Mouse (Mus musculus) gastrocnemius, adult 8-10 months (tissue): ENCODE measurements around the gene Col12a1. TPM values are rescaled to one million over a fixed set of nuclear protein-coding genes. Genes with fewer than 3 reads are reported as not detected.
A peak's percentile ranks its signal among the peaks of the same experiment; 100 is the strongest.

Source experiments
- DNase-seq, 2 experiments: peaks; one replicate each; pipeline ENCODE4 v3.0.0; 2022; ENCODE audit warnings: low spot score in 2 of 2
- total RNA-seq, 4 experiments: library from RNA; stranded (reverse); gene quantifications; 2 replicates each; pipeline ENCODE4 v1.2.4; 2022

Gene Col12a1
- total RNA-seq = 1 to 10 TPM; 2.3 to 6.2 (median 4.3) TPM

DNA sequence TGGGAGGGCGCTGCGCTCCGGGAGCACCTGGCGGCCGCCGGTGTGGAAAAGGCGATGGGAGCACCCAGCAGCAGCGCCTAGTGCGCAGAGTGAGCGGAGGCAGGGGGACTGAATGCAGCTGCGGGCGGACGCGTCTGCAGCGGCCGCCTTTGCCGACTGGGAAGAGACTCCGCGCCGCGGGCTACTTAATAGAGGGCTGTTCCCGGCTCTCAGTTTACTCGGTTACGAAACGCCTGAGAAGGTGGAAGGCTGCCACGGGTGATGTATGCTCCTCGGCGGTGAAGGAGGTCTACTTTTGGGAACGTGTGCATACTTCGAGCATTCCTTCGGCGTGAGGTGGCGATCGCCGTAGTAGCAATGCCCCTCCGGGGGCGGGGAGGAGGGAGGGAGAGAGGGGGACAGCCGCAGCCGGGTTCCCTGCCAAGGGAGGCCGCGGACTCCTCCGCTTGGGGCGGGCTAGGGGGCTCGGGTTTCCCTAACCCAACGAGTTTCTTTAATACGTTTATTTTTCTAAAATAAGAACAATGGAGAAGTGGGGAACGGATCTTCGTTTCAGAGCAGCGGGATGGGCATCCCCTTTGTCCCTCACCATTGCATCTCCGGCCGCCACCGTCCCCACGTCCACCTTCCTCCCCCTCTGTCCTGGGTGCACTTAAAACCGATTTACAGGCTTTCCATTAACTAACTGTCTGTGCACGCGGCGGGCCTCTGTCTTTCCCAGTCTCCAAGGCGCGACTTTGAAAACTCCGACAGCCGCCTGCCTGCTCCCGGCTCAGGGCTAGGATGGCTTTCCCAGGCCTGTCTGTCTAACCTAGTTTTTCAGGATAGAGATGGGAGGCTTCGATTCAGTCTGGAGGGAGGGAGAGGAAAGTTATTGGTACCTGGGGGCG, at the start of gene Col12a1:
Gene Col12a1, minus strand, starts transcription at position 351 of the 890 bp plus-strand sequence.
- DNase-seq = peak; percentile 58 to 66

DNA sequence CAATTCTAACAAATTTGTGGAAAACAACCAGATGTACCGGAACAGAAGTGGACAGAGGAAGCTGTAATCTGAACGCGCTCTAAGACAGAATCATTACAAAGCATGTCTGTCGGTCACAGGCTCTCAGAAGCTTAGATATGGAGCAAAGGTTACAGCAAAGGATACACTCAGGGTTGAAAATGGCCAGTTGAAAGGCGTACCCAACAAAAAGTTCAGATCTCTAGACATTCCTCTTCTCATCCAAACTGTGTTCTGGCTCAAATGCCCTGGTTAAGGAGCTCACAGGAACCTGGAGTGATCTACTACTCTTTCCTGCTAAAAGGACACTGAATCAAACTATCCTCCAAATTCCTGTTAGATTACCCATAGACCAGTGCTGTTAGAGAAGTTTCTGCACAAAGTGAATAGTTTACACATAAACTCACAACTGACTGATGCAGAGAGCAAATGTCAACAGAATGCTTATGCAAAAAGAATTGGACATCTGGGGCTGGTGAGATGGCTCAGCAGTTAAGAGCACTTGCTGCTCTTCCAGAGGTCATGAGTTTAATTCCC, 48.4 kb upstream of the Col12a1 start:
- no peak for DNase-seq

DNA sequence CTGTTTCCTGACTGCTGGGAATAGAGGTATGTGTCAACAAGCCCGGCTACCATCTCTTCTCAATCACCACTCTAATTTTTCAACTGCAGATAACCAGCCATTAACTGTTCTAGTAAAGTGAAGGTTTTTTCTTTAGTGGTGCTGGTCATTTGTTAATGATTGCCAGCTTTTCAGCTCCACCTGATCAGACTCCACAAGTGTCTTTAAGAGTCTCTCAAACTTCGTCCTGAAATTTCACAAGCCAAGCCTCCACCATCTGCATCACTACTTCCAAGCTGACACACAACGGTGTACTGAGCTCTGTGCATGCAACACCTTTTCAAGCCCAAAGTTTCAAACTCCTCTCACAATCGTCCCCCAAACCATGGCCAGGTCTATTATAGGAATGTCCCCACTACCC, 46.7 kb upstream of the Col12a1 start:
- DNase-seq = no peak

DNA sequence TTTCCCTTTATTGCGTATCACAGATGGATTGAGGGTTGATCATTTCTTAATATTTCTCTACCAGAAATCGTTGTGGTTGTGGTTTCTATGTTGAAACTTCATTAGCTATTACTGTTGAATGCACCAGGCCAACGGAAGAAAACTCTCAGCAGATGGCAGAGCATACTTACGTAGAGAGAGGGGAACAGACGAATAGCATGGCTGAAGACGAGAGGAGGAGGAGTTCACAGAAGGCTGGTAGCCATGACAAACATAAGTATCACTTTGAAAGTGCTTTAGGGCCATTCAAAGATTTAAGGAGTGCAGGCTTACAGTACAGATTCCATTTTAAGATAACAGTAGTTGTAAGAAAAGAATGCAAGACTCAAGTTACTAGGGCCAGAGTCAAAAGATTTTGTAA, 43.9 kb upstream of the Col12a1 start:
- DNase-seq = no peak

DNA sequence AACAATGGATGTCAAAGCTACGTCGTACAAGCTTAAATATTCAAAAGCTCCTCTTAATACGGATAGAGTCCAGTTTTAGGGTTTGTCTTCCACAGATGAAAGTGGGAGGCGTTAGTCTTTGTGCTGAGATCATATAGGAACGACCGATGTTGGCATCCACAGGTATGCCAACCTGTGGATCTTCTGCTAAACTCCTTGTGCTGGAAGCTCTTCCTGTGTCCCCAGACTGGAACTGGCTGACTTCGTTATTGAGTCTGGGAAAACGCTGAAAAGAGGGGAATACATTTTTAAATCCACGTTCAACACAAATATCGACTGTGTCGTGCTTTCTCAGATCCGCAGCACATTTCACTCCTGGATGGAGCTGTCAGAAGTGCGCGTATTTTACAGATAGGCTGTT, 41.4 kb upstream of the Col12a1 start:
- no peak for DNase-seq

DNA sequence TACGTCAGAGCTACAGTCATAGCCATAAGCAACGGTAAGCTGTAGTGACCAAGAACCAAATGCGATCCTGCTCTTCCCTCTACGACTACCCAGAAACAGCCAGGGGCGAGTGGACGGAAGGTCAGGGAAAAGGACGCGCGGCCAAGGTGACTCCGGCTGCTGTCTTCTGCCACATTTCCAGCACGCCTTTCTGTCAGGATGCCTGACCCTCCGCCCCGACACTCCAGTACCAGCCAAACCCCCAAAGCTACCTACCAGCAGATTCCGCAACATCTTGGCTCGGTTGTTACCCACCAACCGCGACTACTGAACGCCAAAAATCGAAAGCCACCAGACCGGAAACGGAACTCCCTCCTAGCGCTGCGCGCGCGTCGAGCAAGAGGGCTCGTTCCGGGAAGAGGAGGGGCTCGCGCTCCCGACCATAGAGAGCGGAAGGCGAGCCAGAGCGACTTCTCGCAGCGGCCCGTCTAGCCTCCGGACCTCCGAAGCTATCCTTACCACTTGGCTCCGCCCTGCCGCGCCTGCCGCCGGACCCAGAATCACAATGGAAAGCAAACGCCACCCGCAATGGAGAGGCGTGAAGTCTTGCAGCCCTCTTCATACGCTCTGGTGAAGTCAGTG, 40.9 kb upstream of the Col12a1 start, which contains the start of gene Cox7a2:
Gene Cox7a2, minus strand, starts transcription at position 494 of the 621 bp plus-strand sequence.
- DNase-seq = peak; percentile 93 to 97

DNA sequence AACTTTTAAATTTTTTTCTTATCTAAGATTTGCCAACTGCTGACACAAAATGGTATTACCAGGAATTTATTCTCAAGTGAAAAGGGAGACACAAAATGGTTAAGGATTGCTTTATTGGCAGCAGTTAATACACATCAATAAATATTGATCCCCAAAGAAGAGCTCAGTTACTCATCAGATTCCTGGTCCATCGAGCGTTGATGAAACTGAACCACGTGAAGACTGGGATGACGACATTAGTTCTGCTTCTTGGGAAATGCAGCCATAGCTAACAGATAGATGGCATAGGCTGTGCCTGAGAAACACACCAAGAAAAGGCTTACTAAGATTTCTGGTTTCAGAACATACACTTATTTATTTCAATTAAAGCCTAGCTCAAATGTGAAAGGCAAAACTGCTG, 36.7 kb upstream of the Col12a1 start:
- no peak for DNase-seq

DNA sequence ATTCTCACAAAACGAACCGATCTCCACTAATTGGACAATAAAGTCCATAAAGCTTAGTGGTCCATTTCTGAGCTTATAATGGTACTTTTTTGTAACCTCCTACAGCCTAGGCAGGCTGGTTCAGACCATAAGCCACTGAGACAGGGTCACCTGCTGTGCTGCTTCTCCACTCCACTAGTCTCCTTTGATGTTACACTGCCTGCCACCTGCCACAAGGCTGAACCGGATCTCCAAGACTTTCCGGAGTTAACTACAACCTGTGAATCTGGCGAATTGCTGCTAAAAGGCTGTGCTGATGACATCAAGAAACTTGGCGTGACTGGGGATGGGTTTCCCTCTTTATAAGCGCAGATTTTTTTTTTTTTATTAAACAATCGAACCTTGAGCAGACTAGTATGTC, 33.2 kb upstream of the Col12a1 start:
- no peak for DNase-seq

DNA sequence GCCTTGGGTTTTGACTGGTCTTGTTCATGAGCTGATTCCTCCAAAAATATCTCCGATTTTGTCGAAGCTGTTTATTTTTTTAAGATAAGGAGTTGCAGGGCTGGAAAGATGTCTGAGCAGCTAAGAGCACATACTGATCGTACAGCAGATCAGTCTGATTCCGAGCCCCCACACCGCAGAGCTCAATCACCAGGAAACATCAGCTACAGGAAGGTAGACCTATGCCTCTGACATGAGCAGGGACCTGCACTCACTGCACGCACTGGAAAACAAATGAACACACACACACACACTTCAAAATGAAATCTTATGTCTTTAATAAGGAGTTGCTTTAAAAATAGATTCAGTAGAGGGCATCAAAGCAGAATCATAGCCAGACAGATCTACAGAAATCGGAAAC, 32.1 kb upstream of the Col12a1 start:
- no peak for DNase-seq

DNA sequence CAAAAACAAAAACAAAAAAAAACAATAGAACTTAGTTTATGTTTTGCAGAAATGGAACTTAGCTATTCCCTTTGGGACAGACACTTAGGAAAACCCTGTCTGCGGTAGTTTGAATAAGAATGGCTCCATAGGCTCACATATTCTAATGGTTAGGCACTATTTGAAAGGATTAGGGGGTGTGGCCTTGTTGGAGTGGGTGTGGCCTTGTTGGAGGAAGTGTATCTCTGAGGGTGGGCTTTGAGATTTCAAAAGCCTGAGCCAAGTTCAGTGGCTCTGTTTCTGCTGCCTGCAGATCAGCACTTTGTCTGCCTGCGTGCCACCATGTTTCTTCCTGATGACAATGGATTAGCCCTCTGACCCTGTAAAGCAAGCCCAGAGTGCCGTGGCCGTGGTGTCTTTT, 26.4 kb upstream of the Col12a1 start:
- DNase-seq = no peak

DNA sequence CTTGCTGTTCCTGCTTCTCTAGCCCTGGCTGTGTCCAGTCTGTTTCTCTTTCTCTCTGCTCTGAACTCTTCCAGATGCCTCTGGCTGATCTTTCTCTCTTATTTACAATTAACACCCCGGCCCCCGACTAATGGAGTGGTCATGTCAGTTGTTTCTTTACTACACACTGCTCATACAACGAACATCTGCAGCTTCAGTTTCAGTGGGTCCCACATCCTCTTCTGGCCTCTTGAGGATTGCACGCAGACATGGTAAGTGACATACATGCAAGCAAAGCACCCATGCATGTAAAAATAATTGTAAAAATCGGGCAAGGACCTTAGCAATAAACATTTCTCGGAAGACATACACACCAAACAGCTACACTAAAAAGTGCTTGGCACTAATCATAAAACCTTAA, 17.0 kb upstream of the Col12a1 start:
- no peak for DNase-seq

DNA sequence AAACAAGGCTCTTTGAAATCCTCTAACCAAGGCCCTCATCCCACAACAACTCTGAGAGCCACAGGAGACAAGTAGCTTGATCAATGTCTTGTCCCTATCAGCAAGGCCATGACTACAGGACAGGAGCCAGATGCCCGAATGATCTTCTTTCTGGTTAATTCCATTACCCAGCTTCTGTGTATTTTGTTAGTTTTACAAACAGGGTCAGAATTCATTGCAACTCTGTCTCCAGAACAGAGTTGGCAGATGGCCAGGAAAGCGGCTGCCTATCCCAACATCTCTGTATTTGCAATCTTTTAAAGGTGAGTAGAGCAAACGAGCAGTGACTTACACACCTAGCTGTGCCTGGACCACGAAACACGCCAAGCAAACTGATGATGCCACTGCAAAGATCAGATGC, 11.7 kb upstream of the Col12a1 start:
- no peak for DNase-seq

DNA sequence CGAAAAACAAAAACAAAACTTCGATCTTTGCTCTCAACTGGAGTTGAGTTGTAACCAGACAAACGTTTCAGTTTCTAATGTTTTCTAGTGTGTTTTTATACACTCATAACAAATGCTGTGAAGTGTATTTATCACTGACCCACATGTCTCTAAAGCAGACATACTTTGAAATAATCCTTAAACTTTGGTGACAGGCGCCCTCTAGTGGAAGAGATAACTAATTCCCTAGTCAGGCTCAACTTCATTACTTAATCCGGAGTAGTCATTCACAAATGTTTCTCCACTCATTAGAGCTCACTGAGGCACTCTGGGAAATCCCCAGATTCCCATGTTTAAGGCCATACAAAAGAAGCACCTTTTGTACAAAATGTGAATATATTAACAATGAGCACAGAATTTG, 4.5 kb upstream of the Col12a1 start:
- DNase-seq = no peak

DNA sequence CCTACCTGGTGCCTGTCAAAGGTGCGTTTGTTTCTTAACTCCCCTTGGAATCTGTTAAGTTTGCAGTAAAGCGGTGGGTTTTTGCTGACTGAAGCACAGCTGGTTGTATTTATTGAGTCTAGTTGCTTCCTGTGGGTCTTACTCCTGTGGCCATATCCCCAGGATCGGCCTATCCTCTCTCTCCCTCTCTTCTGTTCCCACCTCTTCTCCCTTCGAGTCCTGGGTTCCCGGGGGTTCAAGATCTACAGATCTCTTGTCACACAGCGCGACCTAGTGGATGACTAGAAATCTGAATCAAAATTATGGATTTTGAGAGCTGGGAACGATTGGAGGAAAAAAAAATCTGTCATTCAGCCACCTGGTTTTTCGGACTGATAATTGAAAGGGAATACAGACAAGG, 2.4 kb upstream of the Col12a1 start:
- DNase-seq = no peak

DNA sequence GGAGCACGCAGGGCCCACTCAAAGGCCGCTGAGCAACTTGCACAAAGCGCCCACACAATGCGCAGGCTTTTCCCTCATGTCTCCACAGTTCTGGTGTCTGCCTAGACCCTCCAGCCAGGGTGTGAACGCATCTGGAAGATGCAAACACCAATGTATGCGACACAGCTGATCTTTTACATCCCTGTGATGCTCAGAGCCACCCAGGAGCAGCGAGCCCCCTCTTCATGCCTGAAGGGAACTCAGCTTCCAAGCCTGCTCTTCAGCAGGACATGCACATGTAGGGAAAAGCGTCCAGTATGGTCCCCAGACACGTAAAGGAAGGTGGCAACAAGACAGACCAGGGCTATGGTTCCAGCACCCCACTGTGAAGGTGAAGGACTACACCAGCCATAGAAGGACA, 1.5 kb upstream of the Col12a1 start:
- DNase-seq = no peak

DNA sequence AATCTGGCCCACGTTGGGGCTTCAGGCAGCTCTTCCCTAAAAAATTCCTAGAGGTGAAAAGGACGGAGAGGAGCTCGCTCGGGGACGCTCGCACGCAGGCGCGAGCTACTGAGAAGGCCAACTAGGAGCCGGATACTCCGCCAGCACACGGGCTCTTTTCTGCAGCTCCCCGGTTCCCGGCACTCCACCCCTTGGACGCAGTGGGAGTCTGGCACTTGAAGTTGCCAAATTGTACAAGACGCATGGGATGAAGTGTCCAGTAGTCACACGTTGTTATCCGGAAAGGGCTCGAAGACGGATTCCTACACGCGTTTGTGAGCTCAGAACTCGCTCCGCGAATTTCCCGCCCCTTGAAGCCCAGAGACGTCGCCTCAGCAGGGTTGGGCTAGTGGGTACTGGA, 820 bp upstream of the Col12a1 start:
- DNase-seq = peak in 1 of 2 experiments; percentile 28

DNA sequence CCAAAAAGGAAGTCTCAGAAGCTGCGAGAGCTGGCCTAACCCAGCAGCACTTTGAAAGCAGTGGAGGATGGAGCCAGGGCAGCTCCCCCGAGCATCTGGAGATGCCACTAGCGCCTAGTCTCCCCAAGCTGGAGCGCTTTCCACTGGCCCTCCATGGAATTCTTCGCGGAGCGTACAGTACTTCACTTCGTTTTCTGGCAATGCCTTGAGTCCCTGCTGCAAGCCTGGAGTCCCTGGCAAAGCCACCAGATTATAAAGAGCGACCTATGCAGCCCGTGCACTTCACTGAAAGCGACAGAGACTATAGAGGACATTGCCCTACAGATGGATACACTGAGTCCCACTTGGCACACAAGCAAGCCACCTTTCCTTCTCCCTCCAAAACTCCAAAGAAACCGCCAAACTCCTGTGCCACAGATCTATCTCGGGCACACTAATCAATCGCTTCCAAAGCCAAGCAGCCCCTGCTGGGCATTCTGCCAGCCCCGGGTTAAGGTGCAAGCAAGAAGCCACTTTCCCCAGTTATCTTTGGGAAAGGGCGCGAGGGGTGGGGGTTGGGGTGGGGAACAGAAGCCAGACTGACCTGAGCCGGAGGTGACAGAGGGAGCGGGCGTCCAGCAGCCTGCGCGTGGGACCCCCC, 675 bp downstream of the Col12a1 start:
- DNase-seq = no peak

DNA sequence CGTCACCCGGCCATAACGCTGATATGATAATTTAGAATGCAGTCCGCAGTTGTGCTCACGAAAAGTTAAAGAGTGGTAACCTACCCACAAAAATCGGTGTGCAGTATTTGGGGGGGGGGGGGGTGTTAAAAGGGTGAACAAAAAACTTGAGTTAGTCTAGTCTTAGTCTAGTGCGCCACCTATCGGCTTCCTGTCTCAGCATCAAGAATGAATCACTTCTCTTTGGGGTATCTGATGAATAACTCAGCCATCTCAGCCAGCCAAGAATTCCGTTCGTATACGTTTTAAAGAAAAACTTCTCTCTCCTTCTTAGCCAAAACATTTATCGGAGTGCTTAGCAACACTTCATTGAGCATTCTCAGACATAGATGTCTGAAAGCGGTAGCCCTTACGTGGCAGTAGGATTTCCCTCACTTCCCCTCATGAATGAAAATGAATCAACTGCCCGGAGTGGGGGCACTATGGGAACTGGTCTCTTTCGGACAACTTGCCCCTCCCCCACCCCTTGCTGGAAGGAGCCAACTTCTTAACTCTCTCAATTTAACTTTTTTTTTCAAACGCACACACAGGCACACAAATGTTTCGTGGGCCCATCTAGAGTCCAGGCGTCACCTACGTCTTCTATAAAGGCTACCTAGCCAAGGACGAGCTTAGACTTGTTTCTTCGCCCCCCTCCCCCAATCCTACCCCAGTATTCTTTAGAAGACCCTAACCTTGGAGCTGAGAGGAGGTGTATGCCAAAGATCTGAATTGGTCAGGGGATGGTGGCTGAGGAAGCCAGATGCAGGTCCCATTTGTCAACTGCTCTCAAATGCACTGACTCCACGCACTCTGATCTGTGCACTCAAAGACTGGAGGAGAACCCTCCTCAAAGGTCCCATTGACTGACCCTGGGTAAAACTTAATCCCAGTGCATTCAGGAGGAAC, 1.5 kb downstream of the Col12a1 start:
- DNase-seq = peak; percentile 19 to 33

DNA sequence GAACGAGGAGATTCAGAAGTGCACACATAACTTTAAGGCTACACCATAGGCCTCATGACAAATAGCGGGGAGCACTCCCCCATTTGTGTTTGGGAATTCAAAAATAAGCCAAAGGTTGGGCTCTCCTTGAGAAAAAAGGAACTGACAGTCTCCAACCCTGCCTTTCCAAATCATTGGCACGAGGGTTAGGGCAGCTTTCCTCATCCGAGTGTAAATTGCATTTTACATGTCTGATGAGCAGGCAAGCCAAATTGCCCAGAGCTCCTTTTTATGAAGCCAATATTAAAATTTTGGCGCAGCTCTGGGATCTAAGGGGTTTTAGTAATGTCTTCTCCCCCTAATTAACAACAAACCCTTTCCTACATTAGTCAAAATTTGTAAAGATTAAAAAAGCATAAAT, 2.1 kb downstream of the Col12a1 start:
- DNase-seq = no peak

DNA sequence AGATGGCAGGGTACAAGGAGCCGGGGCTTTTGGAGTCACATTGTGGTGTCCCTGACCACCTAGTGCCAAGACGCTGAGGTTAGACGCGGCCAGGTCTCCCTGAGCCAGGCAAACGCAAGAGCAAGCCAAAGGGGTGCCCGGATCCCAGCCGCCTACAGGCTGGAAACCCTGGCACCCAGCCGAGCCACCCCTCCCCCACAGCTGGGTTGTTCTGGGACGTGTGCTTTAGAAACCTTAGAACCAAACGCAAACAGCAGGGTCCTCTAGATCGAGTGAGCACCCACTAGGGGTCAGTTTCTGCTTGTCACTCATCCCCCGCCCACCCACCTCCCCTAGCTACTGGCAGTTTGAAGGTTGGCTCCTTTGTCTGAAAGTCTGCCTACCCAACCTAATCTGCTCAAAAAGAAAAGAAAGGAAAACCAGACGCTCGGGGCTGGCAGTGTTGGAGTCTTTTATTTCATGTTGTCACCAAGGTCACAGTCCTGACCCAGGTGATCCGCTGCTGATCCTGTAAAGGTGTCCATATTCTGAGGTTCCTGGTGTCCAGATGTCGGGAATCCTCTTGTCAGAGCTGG, 4.1 kb downstream of the Col12a1 start:
- peak in 1 of 2 experiments; percentile 15 for DNase-seq
